Mouse (Mus musculus) lung, adult 2 months (tissue): Measurements from ENCODE around the gene Nup62. TPM values are rescaled to one million over a fixed set of nuclear protein-coding genes. Genes with fewer than 3 reads are reported as not detected.

Source experiments
- DNase-seq: peaks from one replicate; pipeline ENCODE4 v3.0.0; 2022
- H3K4me1 ChIP-seq: fragments of 200-500 bp; 2 replicates; pipeline ENCODE4 v1.6.1; 2011; ENCODE audit warnings: low read length; ENCODE audit not compliant: control insufficient read depth, insufficient read depth
- H3K4me3 ChIP-seq: fragments of 200-500 bp; replicated peaks from 2 replicates; pipeline ENCODE3; 2011; ENCODE audit warnings: low read depth, mild to moderate bottlenecking, control low read depth, low read length; ENCODE audit errors: extremely low read depth
- CTCF ChIP-seq: fragments of 200-500 bp; IDR thresholded peaks from 2 replicates; pipeline ENCODE4 v1.5.1; 2011; ENCODE audit warnings: mild to moderate bottlenecking, low read length, control low read depth; ENCODE audit not compliant: insufficient read depth
- POLR2A ChIP-seq: fragments of 200-500 bp; IDR thresholded peaks from 2 replicates; pipeline ENCODE4 v1.6.1; 2011; ENCODE audit warnings: low read depth, mild to moderate bottlenecking, control low read depth, low read length, borderline replicate concordance; ENCODE audit errors: extremely low read depth
- WGBS: fragments of 180-500 bp; shearing (Covaris S2); methylation state at CpG from one replicate; pipeline ENCODE4 v1.1.7; 2018; 5-methylcytosine and 5-hydroxymethylcytosine counted together
- polyA plus RNA-seq: library from polyadenylated mRNA; depleted of rRNA; stranded (reverse); fragments of >200 nt; gene quantifications from 2 replicates; pipeline ENCODE4 v1.2.3, GENCODE M21; 2012

Gene Nup62
- polyA plus RNA-seq, 1 experiment, result 42.9 TPM

DNA sequence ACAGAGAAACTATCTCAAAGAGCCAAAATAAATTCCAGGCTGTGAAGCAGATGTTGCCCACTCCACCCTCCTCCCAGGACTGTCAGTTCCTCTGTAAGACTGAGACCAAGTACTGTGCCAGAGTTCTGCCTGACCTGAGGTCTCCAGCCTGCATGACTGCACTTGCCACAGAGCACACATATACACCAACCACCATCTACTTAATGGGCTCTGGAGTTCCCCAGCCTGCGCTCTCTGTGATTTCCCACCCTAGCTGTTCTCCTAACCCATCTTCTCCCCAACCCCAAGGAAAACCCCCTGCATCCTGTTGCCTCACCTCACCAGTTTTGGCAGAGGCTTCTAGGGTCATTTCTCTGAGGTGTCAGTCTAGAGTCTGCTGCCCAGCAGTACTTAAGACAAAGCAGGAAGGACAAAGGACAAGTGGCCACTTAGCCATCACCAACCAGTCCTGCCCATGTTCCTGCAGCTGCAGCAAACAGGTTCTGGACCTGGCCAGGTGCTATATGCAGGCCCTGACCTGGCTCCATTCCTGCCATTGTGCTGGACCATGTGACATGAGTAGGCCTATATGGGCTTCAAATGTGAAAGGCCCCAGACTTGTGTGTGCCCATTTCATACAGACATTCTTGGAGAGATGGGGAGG lies 19.6 kb downstream of the Nup62 start:
- TF ChIP-seq POLR2A, result no peak
- no peak for TF ChIP-seq CTCF
- no peak overlapping the region for H3K4me3 ChIP-seq
- 61% methylated on average over 1 of the region's 1 CpGs for WGBS
- peaks cover 9% of the 10 kb centered on the region for H3K4me1 ChIP-seq
- no peak for DNase-seq

DNA sequence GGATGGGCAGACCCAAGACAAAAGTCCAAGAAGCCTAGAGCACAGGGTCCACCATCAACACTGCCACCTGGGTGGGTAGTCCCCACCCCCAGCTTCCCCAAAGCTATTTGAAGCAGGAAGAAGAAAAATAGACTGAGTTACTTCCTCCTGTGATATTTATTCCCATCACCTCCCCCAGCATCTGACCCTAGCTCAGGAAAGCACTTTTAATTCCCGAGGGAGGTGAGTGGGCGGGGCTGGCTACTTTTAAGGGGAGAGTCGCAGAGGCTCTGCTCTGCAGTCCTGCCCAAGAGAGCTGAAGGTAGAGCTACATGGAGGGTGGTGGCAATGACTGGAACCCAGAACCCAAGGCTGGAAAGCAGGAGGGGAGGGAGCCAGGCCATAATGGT lies 20.1 kb downstream of the Nup62 start:
- Histone ChIP-seq H3K4me3 (no peak overlapping the region), H3K4me1 (peaks cover 9% of the 10 kb centered on the region)
- no peak for DNase-seq
- no peak for TF ChIP-seq POLR2A
- TF ChIP-seq CTCF, result no peak
- 30% methylated on average over 3 of the region's 3 CpGs for WGBS

DNA sequence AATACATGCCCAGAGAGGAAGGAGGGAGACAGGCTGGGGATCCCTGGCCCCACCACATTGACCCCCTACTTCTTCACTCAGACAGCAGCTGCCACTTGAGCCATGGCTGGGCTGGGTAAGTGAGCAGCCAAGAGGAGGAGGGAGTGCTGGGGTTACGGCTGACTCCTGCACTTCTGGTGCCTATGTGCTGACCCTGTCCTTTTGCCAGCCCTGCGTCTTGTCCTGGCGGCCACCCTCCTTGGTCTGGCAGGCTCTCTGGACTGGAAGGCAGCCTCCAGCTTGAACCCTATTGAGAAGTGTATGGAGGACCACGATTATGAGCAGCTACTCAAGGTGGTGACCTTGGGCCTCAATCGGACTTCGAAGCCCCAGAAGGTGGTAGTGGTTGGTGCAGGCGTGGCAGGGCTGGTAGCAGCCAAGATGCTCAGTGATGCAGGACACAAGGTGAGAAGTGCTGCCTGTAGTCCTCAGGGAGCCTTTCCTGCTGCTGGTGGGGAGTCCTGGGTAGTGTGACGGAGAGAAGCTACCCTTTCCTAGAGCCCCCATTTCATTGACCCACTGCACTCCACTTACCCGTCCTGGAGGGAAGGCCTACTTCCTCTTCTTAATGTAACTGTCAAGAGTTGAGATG lies 20.6 kb downstream of the Nup62 start:
- 67% methylated on average over 9 of the region's 9 CpGs for WGBS
- Histone ChIP-seq H3K4me1 (peaks cover 9% of the 10 kb centered on the region), H3K4me3 (no peak overlapping the region)
- DNase-seq, result no peak
- TF ChIP-seq POLR2A (no peak), CTCF (no peak)

DNA sequence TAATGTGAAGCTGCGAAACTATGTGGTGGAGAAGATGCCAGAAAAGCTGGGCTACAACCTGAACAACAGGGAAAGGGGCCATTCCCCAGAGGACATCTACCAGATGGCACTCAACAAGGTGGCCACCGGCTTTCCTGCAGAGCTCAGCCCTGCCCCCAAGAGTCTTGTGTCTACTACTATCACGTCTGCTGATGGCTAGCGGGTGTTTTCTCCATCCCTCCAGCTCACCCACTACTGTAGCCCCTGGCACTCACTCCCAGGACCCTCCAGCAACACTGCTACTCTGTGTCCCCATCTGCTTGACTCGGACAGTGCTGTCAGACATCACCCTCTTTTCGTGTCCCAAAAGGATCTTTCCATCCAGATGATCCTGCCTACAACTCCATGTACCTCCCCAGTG lies 22.2 kb downstream of the Nup62 start:
- Histone ChIP-seq H3K4me1 (peaks cover 9% of the 10 kb centered on the region), H3K4me3 (no peak overlapping the region)
- WGBS, result 90% methylated on average over 6 of the region's 6 CpGs
- DNase-seq, result no peak
- no peak for TF ChIP-seq CTCF
- TF ChIP-seq POLR2A, result no peak

DNA sequence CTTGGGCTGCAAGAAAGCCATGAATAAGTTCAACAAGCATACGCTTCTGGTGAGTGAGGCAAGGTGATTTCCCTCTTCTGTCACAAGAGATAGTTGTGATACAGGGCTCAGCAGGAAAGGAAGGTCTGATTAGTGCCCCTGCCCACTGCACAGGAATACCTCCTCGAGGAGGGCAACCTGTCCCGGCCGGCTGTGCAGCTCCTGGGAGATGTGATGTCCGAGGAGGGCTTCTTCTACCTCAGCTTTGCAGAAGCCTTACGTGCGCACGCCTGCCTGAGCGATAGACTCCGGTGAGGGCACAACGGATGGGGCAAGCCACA lies 23.2 kb downstream of the Nup62 start:
- TF ChIP-seq POLR2A, result no peak
- no peak for TF ChIP-seq CTCF
- no peak for DNase-seq
- no peak overlapping the region for H3K4me3 ChIP-seq
- peaks cover 9% of the 10 kb centered on the region for H3K4me1 ChIP-seq
- 42% methylated on average over 11 of the region's 11 CpGs for WGBS

DNA sequence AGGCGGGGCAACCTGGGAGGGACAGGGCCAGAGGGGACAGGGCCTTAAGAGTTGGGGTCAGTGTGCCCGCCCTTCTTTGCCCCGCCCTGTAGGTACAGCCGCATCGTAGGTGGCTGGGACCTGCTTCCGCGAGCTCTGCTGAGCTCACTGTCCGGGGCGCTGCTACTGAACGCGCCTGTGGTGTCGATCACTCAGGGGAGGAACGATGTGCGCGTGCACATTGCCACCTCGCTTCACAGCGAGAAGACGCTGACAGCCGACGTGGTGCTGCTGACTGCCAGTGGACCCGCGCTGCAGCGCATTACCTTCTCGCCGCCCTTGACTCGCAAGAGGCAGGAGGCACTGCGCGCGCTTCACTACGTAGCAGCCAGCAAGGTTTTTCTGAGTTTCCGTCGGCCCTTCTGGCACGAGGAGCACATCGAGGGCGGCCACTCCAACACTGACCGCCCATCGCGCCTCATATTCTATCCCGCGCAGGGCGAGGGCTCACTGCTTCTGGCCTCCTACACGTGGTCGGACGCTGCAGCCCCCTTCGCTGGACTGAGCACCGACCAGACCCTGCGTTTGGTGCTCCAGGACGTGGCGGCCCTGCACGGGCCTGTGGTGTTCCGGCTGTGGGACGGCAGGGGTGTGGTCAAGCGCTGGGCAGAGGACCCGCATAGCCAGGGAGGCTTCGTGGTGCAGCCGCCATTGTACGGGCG lies 23.8 kb downstream of the Nup62 start:
- no peak for DNase-seq
- Histone ChIP-seq H3K4me1 (peaks cover 9% of the 10 kb centered on the region), H3K4me3 (peak overlapping the region; percentile 3)
- TF ChIP-seq CTCF (no peak), POLR2A (peak; percentile 12; the same call in 1 of the 2 replicates)
- WGBS, result 5% methylated on average over 58 of the region's 58 CpGs

DNA sequence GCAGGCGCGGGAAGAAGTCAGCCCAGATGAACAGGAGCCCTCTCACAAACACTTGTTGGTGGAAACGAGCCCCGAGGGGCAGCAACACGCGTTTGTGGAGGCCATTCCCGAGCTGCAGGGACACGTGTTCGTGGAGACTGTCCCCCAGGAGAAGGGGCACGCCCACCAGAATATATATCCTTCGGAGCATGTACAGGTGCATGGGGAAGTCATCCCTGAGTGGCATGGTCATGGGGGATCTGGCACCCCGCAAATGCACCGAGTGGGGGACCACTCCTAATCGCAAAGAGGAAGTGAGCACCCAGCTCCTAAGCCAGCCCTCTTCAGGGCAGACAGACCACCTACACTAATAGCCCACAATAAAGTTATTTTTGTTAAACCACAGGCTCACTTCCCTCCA lies 24.5 kb downstream of the Nup62 start:
- WGBS, result 56% methylated on average over 14 of the region's 14 CpGs
- TF ChIP-seq CTCF (no peak), POLR2A (0 out of 2 replicates have a peak, but pooled peaks have one; percentile 12)
- Histone ChIP-seq H3K4me3 (no peak overlapping the region), H3K4me1 (peaks cover 9% of the 10 kb centered on the region)
- no peak for DNase-seq

DNA sequence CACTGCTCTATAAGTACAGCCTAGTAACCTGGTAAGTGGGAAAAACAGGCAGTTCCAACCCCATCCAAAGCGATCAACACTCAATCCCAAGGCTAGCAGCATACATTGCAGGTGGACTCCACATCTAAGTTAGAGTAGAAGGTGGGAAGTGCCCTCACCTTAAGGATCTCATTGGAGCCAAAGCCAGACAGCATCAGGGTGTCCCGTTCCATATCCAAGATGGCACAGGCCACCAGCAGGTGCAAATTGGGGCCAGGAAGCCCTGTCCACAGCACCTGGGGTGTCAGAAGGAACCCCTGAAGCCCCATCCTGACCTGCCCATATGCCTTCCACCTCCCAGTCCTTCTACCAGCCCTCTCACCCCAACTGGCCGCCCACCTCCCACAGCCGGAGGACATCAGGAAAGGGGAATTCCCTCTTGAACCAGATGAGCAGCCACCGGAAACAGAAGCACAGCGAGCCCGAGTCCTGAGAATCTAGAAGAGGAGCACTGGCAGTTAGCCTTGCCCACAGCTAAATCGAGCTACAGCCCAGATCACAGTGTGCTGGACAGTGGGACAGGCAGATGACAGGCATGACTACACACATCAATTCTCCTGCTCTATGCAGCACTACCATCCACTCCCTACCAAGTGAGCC lies 26.1 kb downstream of the Nup62 start:
- no peak overlapping the region for H3K4me3 ChIP-seq
- 80% methylated on average over 8 of the region's 8 CpGs for WGBS
- TF ChIP-seq CTCF (no peak), POLR2A (no peak)

DNA sequence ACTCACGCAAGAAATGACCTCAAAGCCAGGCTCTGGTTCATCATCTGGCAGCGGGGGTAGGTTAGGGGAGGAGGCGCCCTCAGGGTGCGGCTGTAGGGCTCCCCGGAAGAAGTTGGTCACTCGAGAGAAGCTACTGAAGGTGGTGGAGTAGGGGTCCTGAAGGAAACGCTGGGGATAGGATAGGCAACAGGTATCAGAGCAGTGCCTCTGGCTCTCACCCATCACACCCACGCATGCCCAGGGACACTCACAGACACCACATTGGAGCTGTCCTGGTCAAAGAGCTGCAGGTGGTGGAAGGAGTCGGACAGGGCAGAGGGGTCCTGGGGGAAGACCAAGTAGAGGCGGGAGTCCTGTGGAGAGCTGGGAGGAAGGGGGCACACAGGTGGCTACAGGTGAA lies 29.1 kb downstream of the Nup62 start:
- TF ChIP-seq CTCF, result no peak
- TF ChIP-seq POLR2A, result no peak
- no peak overlapping the region for H3K4me3 ChIP-seq
- no peak for DNase-seq
- H3K4me1 ChIP-seq, result peaks cover 4% of the 10 kb centered on the region
- 91% methylated on average over 10 of the region's 10 CpGs for WGBS

More for the DNA sequence above, 26.1 kb downstream of the Nup62 start:
- DNase-seq, result no peak
- peaks cover 6% of the 10 kb centered on the region for H3K4me1 ChIP-seq
